Mouse (Mus musculus): Measurements from ENCODE around the gene Aven. TPM values are rescaled to one million over a fixed set of nuclear protein-coding genes. Genes with fewer than 3 reads are reported as not detected.
A peak's percentile ranks its signal among the peaks of the same experiment; 100 is the strongest.

Aven gene
- polyA plus RNA-seq, 1 experiment from 2014 or later, result 3.7 TPM

DNA sequence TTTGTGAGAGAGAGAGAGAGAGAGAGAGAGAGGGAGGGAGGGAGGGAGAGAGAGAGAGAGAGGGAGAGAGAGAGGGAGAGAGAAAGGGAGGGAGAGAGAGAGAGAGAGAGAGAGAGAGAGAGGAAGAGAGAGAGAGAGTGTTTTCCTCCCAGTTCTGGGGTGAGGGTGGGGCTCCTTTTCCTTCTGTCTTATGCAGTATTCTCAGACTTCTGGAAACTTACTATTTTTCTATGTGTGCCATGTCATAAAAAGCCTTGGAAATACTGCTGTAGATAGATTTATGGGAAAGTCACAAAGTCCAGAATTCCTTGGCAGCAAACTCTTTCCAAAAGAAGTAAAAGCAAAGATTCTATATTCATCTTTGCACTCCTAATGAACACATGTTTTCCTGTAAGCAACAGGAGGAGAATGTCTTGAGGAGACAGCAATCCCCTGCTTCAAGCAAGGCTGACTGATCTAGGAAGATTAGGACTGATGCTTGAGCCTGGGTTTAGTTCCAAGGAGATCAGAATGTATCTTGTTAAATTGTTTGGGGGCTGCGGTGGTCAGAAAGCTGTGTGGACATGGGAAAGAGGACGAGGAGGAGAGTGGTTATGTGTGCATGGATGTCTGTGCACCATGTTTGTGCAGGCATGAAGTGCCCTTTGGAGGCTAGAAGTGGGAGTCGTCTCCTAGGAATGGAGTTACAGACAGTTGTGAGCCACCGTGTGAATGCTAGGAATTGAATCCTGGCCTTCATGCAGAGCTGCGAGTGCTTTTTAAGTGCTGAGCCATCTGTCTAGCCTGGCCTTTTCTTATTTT, 10.0 kb upstream of the Aven start:
- H3K4me2 ChIP-seq (ENCODE audit: low read depth, low read length), result no peak overlapping the region
- WGBS (ENCODE audit: insufficient replicate concordance), result 66% methylated on average over 5 of the region's 5 CpGs
- no peak overlapping the region for H3K9ac ChIP-seq (ENCODE audit: low read depth, low read length)
- H3K9me3 ChIP-seq (replicated peaks; ENCODE audit: control insufficient read depth, low read length), result no peaks in the 10 kb centered on the region
- no peak overlapping the region for H3K4me3 ChIP-seq (ENCODE audit: low read depth, low read length)
- H3K27ac ChIP-seq (ENCODE audit: low read length), result no peak overlapping the region
- no peaks in the 10 kb centered on the region for H3K27me3 ChIP-seq (ENCODE audit: control insufficient read depth, insufficient read depth, low read depth, low read length)
- no peaks in the 10 kb centered on the region for H3K36me3 ChIP-seq (ENCODE audit: control insufficient read depth, insufficient read depth)
- ATAC-seq (ENCODE audit: low read depth), result no peak
- no peaks in the 10 kb centered on the region for H3K4me1 ChIP-seq (ENCODE audit: control insufficient read depth, low read depth, low read length)

DNA sequence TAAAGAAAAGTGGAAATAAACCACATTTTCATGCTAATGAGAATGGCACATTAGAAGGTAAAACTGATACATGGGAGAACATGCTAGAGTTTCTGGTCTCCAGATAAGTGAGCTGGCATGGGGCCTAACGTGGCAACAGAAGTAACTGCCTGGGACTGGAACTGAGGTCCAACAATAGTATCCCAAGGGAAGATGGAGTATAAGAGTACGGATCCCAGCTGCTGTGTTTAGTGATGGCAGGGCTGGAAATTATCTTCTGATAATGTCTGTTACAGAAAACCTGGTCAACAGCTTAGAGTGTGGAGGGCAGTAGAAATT, 9.5 kb upstream of the Aven start:
- 54% methylated on average over 2 of the region's 2 CpGs for WGBS (ENCODE audit: insufficient replicate concordance)

DNA sequence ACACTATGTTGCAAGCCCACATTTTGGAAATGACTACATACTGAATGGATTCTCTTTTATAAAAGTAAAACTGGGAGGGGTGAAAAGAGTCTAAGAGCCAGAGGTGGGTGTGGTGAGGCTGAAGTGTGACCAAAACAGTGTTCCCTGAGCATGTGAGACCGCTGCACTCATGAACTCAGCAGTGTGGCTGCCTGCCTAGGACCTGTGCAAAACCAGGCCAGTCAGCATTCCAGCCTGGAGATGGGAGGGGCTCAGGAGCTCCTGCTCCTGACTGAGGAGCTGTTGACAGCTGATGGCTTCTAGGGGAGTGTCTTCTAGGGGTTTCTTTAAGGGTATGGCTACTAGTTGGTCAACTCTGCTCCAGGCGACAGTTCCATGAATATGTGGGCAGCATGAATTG, 7.9 kb upstream of the Aven start:
- H3K9me3 ChIP-seq (replicated peaks; ENCODE audit: control insufficient read depth, low read length), result no peaks in the 10 kb centered on the region
- H3K27ac ChIP-seq (ENCODE audit: low read length), result no peak overlapping the region
- no peaks in the 10 kb centered on the region for H3K36me3 ChIP-seq (ENCODE audit: control insufficient read depth, insufficient read depth)
- no peak overlapping the region for H3K4me2 ChIP-seq (ENCODE audit: low read depth, low read length)
- 69% methylated on average over 2 of the region's 2 CpGs for WGBS (ENCODE audit: insufficient replicate concordance)
- H3K9ac ChIP-seq (ENCODE audit: low read depth, low read length), result no peak overlapping the region
- H3K27me3 ChIP-seq (ENCODE audit: control insufficient read depth, insufficient read depth, low read depth, low read length), result no peaks in the 10 kb centered on the region
- no peak overlapping the region for H3K4me3 ChIP-seq (ENCODE audit: low read depth, low read length)
- H3K4me1 ChIP-seq (ENCODE audit: control insufficient read depth, low read depth, low read length), result no peaks in the 10 kb centered on the region
- ATAC-seq (ENCODE audit: low read depth), result no peak

More for the DNA sequence above, 9.5 kb upstream of the Aven start:
- Histone ChIP-seq H3K4me3 (ENCODE audit: low read depth, low read length) (no peak overlapping the region), H3K36me3 (ENCODE audit: control insufficient read depth, insufficient read depth) (no peaks in the 10 kb centered on the region), H3K27me3 (ENCODE audit: control insufficient read depth, insufficient read depth, low read depth, low read length) (no peaks in the 10 kb centered on the region), H3K27ac (ENCODE audit: low read length) (no peak overlapping the region), H3K9me3 (replicated peaks; ENCODE audit: control insufficient read depth, low read length) (no peaks in the 10 kb centered on the region), H3K4me2 (ENCODE audit: low read depth, low read length) (no peak overlapping the region), H3K4me1 (ENCODE audit: control insufficient read depth, low read depth, low read length) (no peaks in the 10 kb centered on the region), H3K9ac (ENCODE audit: low read depth, low read length) (no peak overlapping the region)
- no peak for ATAC-seq (ENCODE audit: low read depth)

GRCm38 (mm10) chr2:112490483-112491196, 2.1 kb upstream of the Aven start:
- WGBS (ENCODE audit: insufficient replicate concordance), result 73% methylated on average over 11 of the region's 11 CpGs
- no peaks in the 10 kb centered on the region for H3K36me3 ChIP-seq (ENCODE audit: control insufficient read depth, insufficient read depth)
- H3K27me3 ChIP-seq (ENCODE audit: control insufficient read depth, insufficient read depth, low read depth, low read length), result no peaks in the 10 kb centered on the region
- peaks cover 16% of the 10 kb centered on the region for H3K4me1 ChIP-seq (ENCODE audit: control insufficient read depth, low read depth, low read length)
- no peaks in the 10 kb centered on the region for H3K9me3 ChIP-seq (replicated peaks; ENCODE audit: control insufficient read depth, low read length)
- H3K27ac ChIP-seq (ENCODE audit: low read length), result no peak overlapping the region
- H3K9ac ChIP-seq (ENCODE audit: low read depth, low read length), result no peak overlapping the region
- no peak for ATAC-seq (ENCODE audit: low read depth)
- H3K4me3 ChIP-seq (ENCODE audit: low read depth, low read length), result no peak overlapping the region
- no peak overlapping the region for H3K4me2 ChIP-seq (ENCODE audit: low read depth, low read length)

GRCm38 (mm10) chr2:112491629-112492028, 1.1 kb upstream of the Aven start:
- H3K4me2 ChIP-seq (ENCODE audit: low read depth, low read length), result no peak overlapping the region
- H3K4me3 ChIP-seq (ENCODE audit: low read depth, low read length), result no peak overlapping the region
- H3K9ac ChIP-seq (ENCODE audit: low read depth, low read length), result no peak overlapping the region
- no peaks in the 10 kb centered on the region for H3K36me3 ChIP-seq (ENCODE audit: control insufficient read depth, insufficient read depth)
- peaks cover 16% of the 10 kb centered on the region for H3K4me1 ChIP-seq (ENCODE audit: control insufficient read depth, low read depth, low read length)
- no peak overlapping the region for H3K27ac ChIP-seq (ENCODE audit: low read length)
- no peaks in the 10 kb centered on the region for H3K27me3 ChIP-seq (ENCODE audit: control insufficient read depth, insufficient read depth, low read depth, low read length)
- no peak for ATAC-seq (ENCODE audit: low read depth)
- 52% methylated on average over 5 of the region's 5 CpGs for WGBS (ENCODE audit: insufficient replicate concordance)
- H3K9me3 ChIP-seq (replicated peaks; ENCODE audit: control insufficient read depth, low read length), result no peaks in the 10 kb centered on the region

DNA sequence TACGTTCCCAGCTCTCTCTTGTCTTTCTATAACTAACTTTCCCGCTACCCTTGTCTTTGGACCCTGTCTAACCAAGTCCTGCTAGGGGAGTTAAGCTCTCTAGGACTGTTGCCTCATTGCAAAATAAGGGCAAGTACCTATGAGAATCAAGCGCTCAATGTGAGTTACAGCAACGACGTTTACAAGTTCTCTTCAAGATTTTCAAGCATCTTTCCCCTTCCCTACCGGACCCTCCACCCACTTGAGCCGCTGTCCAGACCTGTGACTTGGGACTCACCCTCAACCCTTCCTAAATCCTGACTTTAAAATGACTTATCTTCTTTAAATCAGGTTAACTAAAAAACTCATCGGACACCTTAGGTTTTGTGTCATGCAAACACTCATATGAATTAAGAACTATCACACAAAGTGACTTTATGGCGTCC, 321 bp upstream of the Aven start:
- Histone ChIP-seq H3K27ac (ENCODE audit: low read length) (peak overlapping the region; percentile 94), H3K9ac (ENCODE audit: low read depth, low read length) (peak overlapping the region; percentile 96), H3K36me3 (ENCODE audit: control insufficient read depth, insufficient read depth) (no peaks in the 10 kb centered on the region), H3K4me1 (ENCODE audit: control insufficient read depth, low read depth, low read length) (peaks cover 16% of the 10 kb centered on the region), H3K4me2 (ENCODE audit: low read depth, low read length) (peak overlapping the region; percentile 95), H3K4me3 (ENCODE audit: low read depth, low read length) (peak overlapping the region; percentile 84), H3K9me3 (replicated peaks; ENCODE audit: control insufficient read depth, low read length) (no peaks in the 10 kb centered on the region), H3K27me3 (ENCODE audit: control insufficient read depth, insufficient read depth, low read depth, low read length) (no peaks in the 10 kb centered on the region)
- WGBS (ENCODE audit: insufficient replicate concordance), result 9% methylated on average over 9 of the region's 9 CpGs
- 0 out of 2 replicates have a peak, but pooled peaks have one; percentile 10 for ATAC-seq (ENCODE audit: low read depth)

GRCm38 (mm10) chr2:112493539-112494260, 936 bp downstream of the Aven start:
- Histone ChIP-seq H3K9me3 (replicated peaks; ENCODE audit: control insufficient read depth, low read length) (no peaks in the 10 kb centered on the region), H3K4me1 (ENCODE audit: control insufficient read depth, low read depth, low read length) (peaks cover 20% of the 10 kb centered on the region), H3K36me3 (ENCODE audit: control insufficient read depth, insufficient read depth) (no peaks in the 10 kb centered on the region), H3K4me3 (ENCODE audit: low read depth, low read length) (peak overlapping the region; percentile 84), H3K9ac (ENCODE audit: low read depth, low read length) (peak overlapping the region; percentile 96), H3K27me3 (ENCODE audit: control insufficient read depth, insufficient read depth, low read depth, low read length) (no peaks in the 10 kb centered on the region), H3K4me2 (ENCODE audit: low read depth, low read length) (peak overlapping the region; percentile 95), H3K27ac (ENCODE audit: low read length) (peak overlapping the region; percentile 94)
- ATAC-seq (ENCODE audit: low read depth), result no peak
- WGBS (ENCODE audit: insufficient replicate concordance), result 22% methylated on average over 11 of the region's 11 CpGs

- H3K4me1 ChIP-seq (ENCODE audit: control insufficient read depth, low read depth, low read length), result peaks cover 11% of the 10 kb centered on the region
- no peak for ATAC-seq (ENCODE audit: low read depth)
- H3K27ac ChIP-seq (ENCODE audit: low read length), result no peak overlapping the region
- H3K36me3 ChIP-seq (ENCODE audit: control insufficient read depth, insufficient read depth), result no peaks in the 10 kb centered on the region
- H3K4me2 ChIP-seq (ENCODE audit: low read depth, low read length), result no peak overlapping the region
- H3K27me3 ChIP-seq (ENCODE audit: control insufficient read depth, insufficient read depth, low read depth, low read length), result no peaks in the 10 kb centered on the region
- 73% methylated on average over 7 of the region's 7 CpGs for WGBS (ENCODE audit: insufficient replicate concordance)
- H3K4me3 ChIP-seq (ENCODE audit: low read depth, low read length), result no peak overlapping the region
- no peak overlapping the region for H3K9ac ChIP-seq (ENCODE audit: low read depth, low read length)
- no peaks in the 10 kb centered on the region for H3K9me3 ChIP-seq (replicated peaks; ENCODE audit: control insufficient read depth, low read length)
Observed at GRCm38 (mm10) chr2:112497851-112498250, 5.1 kb downstream of the Aven start.

DNA sequence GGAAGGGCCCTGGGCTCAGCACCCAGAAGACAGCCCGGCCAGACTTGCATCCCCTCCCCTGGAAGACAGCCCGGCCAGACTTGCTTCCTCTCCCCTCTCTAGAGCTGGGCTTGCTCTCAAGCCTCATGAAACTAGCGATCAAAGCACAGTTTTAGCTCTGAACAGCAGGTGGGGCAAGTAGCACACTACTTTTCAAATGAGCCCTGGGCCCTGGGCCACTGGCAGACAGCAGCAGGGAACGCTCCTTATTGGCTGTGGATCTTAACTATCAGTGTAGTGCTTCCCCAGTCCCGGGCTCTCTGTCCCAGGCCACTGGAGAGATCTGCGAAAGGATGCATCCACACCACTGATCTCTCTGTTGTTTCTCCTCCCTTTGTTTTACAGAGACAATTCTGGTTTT, 8.4 kb downstream of the Aven start:
- Histone ChIP-seq H3K9ac (ENCODE audit: low read depth, low read length) (no peak overlapping the region), H3K4me1 (ENCODE audit: control insufficient read depth, low read depth, low read length) (peaks cover 5% of the 10 kb centered on the region), H3K4me3 (ENCODE audit: low read depth, low read length) (no peak overlapping the region), H3K27ac (ENCODE audit: low read length) (no peak overlapping the region), H3K9me3 (replicated peaks; ENCODE audit: control insufficient read depth, low read length) (no peaks in the 10 kb centered on the region), H3K27me3 (ENCODE audit: control insufficient read depth, insufficient read depth, low read depth, low read length) (no peaks in the 10 kb centered on the region), H3K36me3 (ENCODE audit: control insufficient read depth, insufficient read depth) (no peaks in the 10 kb centered on the region), H3K4me2 (ENCODE audit: low read depth, low read length) (no peak overlapping the region)
- peak; percentile 85 for ATAC-seq (ENCODE audit: low read depth)
- 7% methylated on average over 6 of the region's 6 CpGs for WGBS (ENCODE audit: insufficient replicate concordance)

Data from liver, embryonic 16.5 days (tissue).